Mouse (Mus musculus): ENCODE results near the gene Dbt. TPM values are rescaled to one million over a fixed set of nuclear protein-coding genes. Genes with fewer than 3 reads are reported as not detected.
A peak's percentile ranks its signal among the peaks of the same experiment; 100 is the strongest.

The Dbt gene
- polyA plus RNA-seq, 1 experiment from 2014 or later, result 15.0 TPM

DNA sequence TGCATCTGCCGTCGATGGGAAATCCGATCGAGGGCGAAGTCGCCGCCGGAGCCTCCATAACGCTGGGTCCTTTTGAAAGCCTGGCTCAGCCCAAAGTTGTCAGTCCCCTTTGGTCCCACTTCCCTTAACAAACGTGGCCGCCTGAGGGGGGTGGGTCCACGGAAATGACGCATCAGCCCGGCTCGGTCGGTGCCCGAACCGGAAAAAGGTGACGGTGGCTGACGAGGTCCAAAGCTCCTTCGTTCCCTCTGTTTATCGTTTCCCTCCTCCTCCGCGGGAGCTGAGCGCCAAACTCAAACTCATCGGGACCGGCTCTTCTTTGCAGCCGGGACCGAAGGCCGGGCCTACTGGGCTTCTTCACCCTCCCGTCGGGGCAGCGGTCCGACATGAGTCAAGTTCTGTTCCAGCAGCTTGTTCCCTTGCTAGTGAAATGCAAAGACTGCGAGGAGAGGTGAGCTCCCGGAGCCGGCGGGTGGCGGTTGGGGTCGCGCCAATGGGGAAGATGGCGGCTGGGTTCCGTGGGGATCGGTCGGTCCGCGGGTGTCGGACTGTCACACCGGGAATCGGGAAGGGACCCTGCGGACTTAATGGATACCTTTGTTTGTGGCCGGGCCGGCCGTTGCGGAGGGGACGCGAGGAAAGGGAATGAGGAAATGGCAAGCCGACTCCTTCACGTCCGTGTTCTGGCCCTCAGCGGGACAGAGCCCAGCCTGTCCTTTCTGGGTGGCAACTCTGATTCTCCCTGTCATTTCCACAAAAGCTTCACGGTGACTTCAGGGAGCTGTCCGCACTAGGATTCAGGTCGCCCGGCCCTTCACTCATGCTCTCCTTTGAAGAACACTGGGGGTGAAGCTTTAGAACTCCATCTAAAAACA is 82.1 kb downstream of the Dbt start, which contains the start of gene Sass6:
TSS of gene Sass6 (plus strand) at position 255 of the 875 bp plus-strand sequence.
- peak within 1 kb of the TSS; percentile 92 for H3K4me3 ChIP-seq (ENCODE audit: low read depth, low read length)
- peak; percentile 77; the same call in 1 of the 2 replicates for TF ChIP-seq EP300 (IDR thresholded peaks at IDR 0.05; ENCODE audit: low read depth)
- TF ChIP-seq CTCF (IDR thresholded peaks at IDR 0.05; ENCODE audit: low read depth), result no peak
- H3K9ac ChIP-seq (replicated peaks), result peak within 1 kb of the TSS; percentile 80
- H3K27me3 ChIP-seq (ENCODE audit: insufficient read depth, low read length), result no peaks in the 10 kb centered on the region
- DNase-seq (peak; percentile 99), ATAC-seq (peak; percentile 97)
- H3K4me1 ChIP-seq (ENCODE audit: insufficient read depth), result peaks cover 12% of the 10 kb centered on the region; the same call in 1 of the 2 replicates
- peak within 1 kb of the TSS; percentile 82 for H3K27ac ChIP-seq (ENCODE audit: low read depth)
- H3K4me2 ChIP-seq (ENCODE audit: low read depth, low read length), result peak within 1 kb of the TSS; percentile 79
- H3K36me3 ChIP-seq (replicated peaks; ENCODE audit: insufficient read depth, low read length), result peaks cover 8% of the 10 kb centered on the region
- H3K9me3 ChIP-seq (ENCODE audit: low read length), result no peaks in the 10 kb centered on the region
- under 1% methylated on average over 64 of the region's 65 CpGs for WGBS (ENCODE audit: insufficient replicate concordance)

GRCm38 (mm10) chr3:116595603-116595991 is 82.7 kb downstream of the Dbt start:
- peak overlapping the region; percentile 80 for H3K9ac ChIP-seq (replicated peaks)
- peak overlapping the region; percentile 92 for H3K4me3 ChIP-seq (ENCODE audit: low read depth, low read length)
- no peaks in the 10 kb centered on the region for H3K9me3 ChIP-seq (ENCODE audit: low read length)
- no peak for DNase-seq
- no peak for ATAC-seq
- TF ChIP-seq EP300 (IDR thresholded peaks at IDR 0.05; ENCODE audit: low read depth) (no peak), CTCF (IDR thresholded peaks at IDR 0.05; ENCODE audit: low read depth) (no peak)
- H3K27me3 ChIP-seq (ENCODE audit: insufficient read depth, low read length), result no peaks in the 10 kb centered on the region
- H3K4me2 ChIP-seq (ENCODE audit: low read depth, low read length), result peak overlapping the region; percentile 79
- H3K4me1 ChIP-seq (ENCODE audit: insufficient read depth), result peaks cover 12% of the 10 kb centered on the region; the same call in 1 of the 2 replicates
- H3K27ac ChIP-seq (ENCODE audit: low read depth), result peak overlapping the region; percentile 66
- H3K36me3 ChIP-seq (replicated peaks; ENCODE audit: insufficient read depth, low read length), result peaks cover 8% of the 10 kb centered on the region
- WGBS (ENCODE audit: insufficient replicate concordance), result 7% methylated on average over 10 of the region's 10 CpGs

Other genes with a start within 250 kb of the Dbt start
- gene Cdc14a, start 89.0 kb upstream of the Dbt start, polyA plus RNA-seq (2015; fragmentation: Nextera tagmentation; extraction: Ambion mirVana), result 1.5 TPM in 2 replicates
- gene Rtca, start 4.9 kb upstream of the Dbt start, polyA plus RNA-seq (2015; fragmentation: Nextera tagmentation; extraction: Ambion mirVana), result 20.3 and 20.9 TPM in 2 replicates
- 1.6 and 1.9 TPM in 2 replicates for gene Lrrc39, start 49.9 kb downstream of the Dbt start, polyA plus RNA-seq (2015; fragmentation: Nextera tagmentation; extraction: Ambion mirVana)
- gene Sass6, start 81.9 kb downstream of the Dbt start, polyA plus RNA-seq (2015; fragmentation: Nextera tagmentation; extraction: Ambion mirVana), result 6.5 and 7.4 TPM in 2 replicates
- 7.4 and 7.6 TPM in 2 replicates for gene Trmt13, start 101.5 kb downstream of the Dbt start, polyA plus RNA-seq (2015; fragmentation: Nextera tagmentation; extraction: Ambion mirVana)
- 28.2 and 30.5 TPM in 2 replicates for gene Mfsd14a, start 149.6 kb downstream of the Dbt start, polyA plus RNA-seq (2015; fragmentation: Nextera tagmentation; extraction: Ambion mirVana)
- gene Gm43191, start 168.2 kb downstream of the Dbt start, polyA plus RNA-seq (2015; fragmentation: Nextera tagmentation; extraction: Ambion mirVana), result not detected in 2 replicates
- gene Slc35a3, start 199.8 kb downstream of the Dbt start, polyA plus RNA-seq (2015; fragmentation: Nextera tagmentation; extraction: Ambion mirVana), result 6.0 and 7.5 TPM in 2 replicates

Measured in liver, postnatal 0 days (tissue).